Comparison of ENCODE assay signal across 30 mouse cellular contexts in genomic region chr1:92852450-92852849, GRCm38 (mm10). TPM values are rescaled to one million over a fixed set of nuclear protein-coding genes. Genes with fewer than 3 reads are reported as not detected.
DNase-seq lines count a peak whose midpoint lies in the region; ATAC-seq and TF ChIP-seq lines count a peak whose summit lies in the region.
"Had no signal": no experiment of that assay in that cellular context is flagged by ENCODE, and none has a peak within 500 bp of the region (broad histone marks: within the 10 kb centered on the region; RNA-seq: fewer than 3 reads in every experiment).

No protein-coding gene starts in this region.

- no peak overlapping the region for H3K4me3 ChIP-seq in heart, adult 2 months
- H3K4me3 ChIP-seq in hindbrain, embryonic 15.5 days = no peak overlapping the region
- H3K4me3 ChIP-seq in hindbrain, embryonic 11.5 days (ENCODE audit: low read depth, low read length) = no peak overlapping the region
- no peak overlapping the region for H3K4me3 ChIP-seq in heart, embryonic 13.5 days
- H3K4me3 ChIP-seq in heart, postnatal 0 days (ENCODE audit: low read depth, low read length) = no peak overlapping the region
- H3K4me3 ChIP-seq: embryonic facial prominence, embryonic 13.5 days; forebrain, embryonic 10.5 days; forebrain, embryonic 15.5 days; kidney, embryonic 15.5 days; layer of hippocampus, adult 2 months; left cerebral cortex, adult 2 months; limb, embryonic 13.5 days; lung, embryonic 15.5 days; midbrain, embryonic 10.5 days; stomach, embryonic 15.5 days had no signal

- ATAC-seq in hindbrain, embryonic 15.5 days (ENCODE audit: low FRiP score, low read depth) = no peak
- no peak for ATAC-seq in hindbrain, embryonic 11.5 days (ENCODE audit: low FRiP score)
- ATAC-seq in heart, embryonic 13.5 days (ENCODE audit: extremely low read depth, insufficient number of reproducible peaks, low FRiP score, low TSS enrichment) = no peak
- ATAC-seq in heart, postnatal 0 days (ENCODE audit: insufficient read depth, low read depth) = peak; percentile 75
- ATAC-seq: forebrain, embryonic 15.5 days; inflammation-experienced regulatory T-cells, adult 6 months; Patski had no signal

- peak in 1 of 2 experiments; percentile 31 for DNase-seq in heart, adult 2 months
- no peak for DNase-seq in heart, postnatal 14 days
- no peak for DNase-seq in hindbrain, embryonic 11.5 days (ENCODE audit: low spot score)
- DNase-seq in heart, postnatal 0 days (ENCODE audit: low spot score) = peak; percentile 30
- no peak for DNase-seq in kidney, postnatal 36 days
- DNase-seq: adrenal gland, postnatal 36 days; cerebellum, adult 18-20 months; cerebellum, postnatal 10 days; kidney, adult 11 months; kidney, postnatal 25 days; right cerebral cortex, postnatal 25 days had no signal

- no peak for TF ChIP-seq CTCF in heart, adult 2 months (IDR thresholded peaks at IDR 0.05)
- no peak for TF ChIP-seq CTCF in heart, postnatal 0 days (IDR thresholded peaks at IDR 0.05; ENCODE audit: low read depth)

- no peak overlapping the region; the same call in 1 of the 2 replicates for H3K27ac ChIP-seq in heart, adult 2 months
- 0 out of 2 replicates have a peak overlapping the region, but pooled peaks have one; percentile 13 for H3K27ac ChIP-seq in hindbrain, embryonic 15.5 days (replicated peaks)
- no peak overlapping the region for H3K27ac ChIP-seq in hindbrain, embryonic 11.5 days (ENCODE audit: low read depth, low read length)
- peak overlapping the region; percentile 37 for H3K27ac ChIP-seq in heart, embryonic 13.5 days (replicated peaks)
- peak overlapping the region; percentile 57; the same call in 1 of the 2 replicates for H3K27ac ChIP-seq in heart, postnatal 0 days (ENCODE audit: low read depth)
- H3K27ac ChIP-seq: embryonic facial prominence, embryonic 13.5 days; forebrain, embryonic 10.5 days; forebrain, embryonic 15.5 days; kidney, embryonic 15.5 days; layer of hippocampus, adult 2 months; left cerebral cortex, adult 2 months; limb, embryonic 13.5 days; lung, embryonic 15.5 days; midbrain, embryonic 10.5 days; stomach, embryonic 15.5 days had no signal

- no peak overlapping the region for H3K4me2 ChIP-seq in hindbrain, embryonic 15.5 days
- H3K4me2 ChIP-seq in hindbrain, embryonic 11.5 days (replicated peaks; ENCODE audit: low read depth, low read length) = no peak overlapping the region
- H3K4me2 ChIP-seq in heart, embryonic 13.5 days = no peak overlapping the region
- no peak overlapping the region for H3K4me2 ChIP-seq in heart, postnatal 0 days (ENCODE audit: low read depth, low read length)
- H3K4me2 ChIP-seq: embryonic facial prominence, embryonic 13.5 days; forebrain, embryonic 15.5 days; kidney, embryonic 15.5 days; limb, embryonic 13.5 days; liver, embryonic 11.5 days; lung, embryonic 15.5 days; stomach, embryonic 15.5 days had no signal

- H3K36me3 ChIP-seq in heart, adult 2 months (ENCODE audit: control insufficient read depth, insufficient read depth, low read length) = no peaks in the 10 kb centered on the region
- H3K36me3 ChIP-seq in hindbrain, embryonic 15.5 days = peaks cover 48% of the 10 kb centered on the region
- H3K36me3 ChIP-seq in hindbrain, embryonic 11.5 days (ENCODE audit: control insufficient read depth, insufficient read depth, low read length) = peaks cover 13% of the 10 kb centered on the region; the same call in 1 of the 2 replicates
- H3K36me3 ChIP-seq in heart, embryonic 13.5 days = peaks cover 41% of the 10 kb centered on the region
- H3K36me3 ChIP-seq in heart, postnatal 0 days (replicated peaks; ENCODE audit: control insufficient read depth, insufficient read depth, low read length) = peaks cover 24% of the 10 kb centered on the region; the same call in 1 of the 2 replicates

- no peaks in the 10 kb centered on the region; the same call in 1 of the 2 replicates for H3K27me3 ChIP-seq in heart, adult 2 months (ENCODE audit: control insufficient read depth, insufficient read depth, low read length)
- H3K27me3 ChIP-seq in hindbrain, embryonic 15.5 days = no peaks in the 10 kb centered on the region
- no peaks in the 10 kb centered on the region for H3K27me3 ChIP-seq in hindbrain, embryonic 11.5 days (ENCODE audit: control insufficient read depth, insufficient read depth, low read length)
- H3K27me3 ChIP-seq in heart, embryonic 13.5 days (replicated peaks) = peaks cover 24% of the 10 kb centered on the region
- H3K27me3 ChIP-seq in heart, postnatal 0 days (ENCODE audit: control insufficient read depth, insufficient read depth, low read length) = 0 out of 2 replicates have a peak, but pooled peaks cover 3% of the 10 kb centered on the region
- H3K27me3 ChIP-seq: embryonic facial prominence, embryonic 13.5 days; forebrain, embryonic 15.5 days; limb, embryonic 13.5 days; Patski; stomach, embryonic 15.5 days had no signal

- WGBS in heart, adult 2 months = 63% methylated on average over 2 of the region's 2 CpGs
- 92% methylated on average over 2 of the region's 2 CpGs for WGBS in hindbrain, embryonic 15.5 days
- WGBS in hindbrain, embryonic 11.5 days = 92% methylated on average over 2 of the region's 2 CpGs
- WGBS in heart, embryonic 13.5 days = 51% methylated on average over 2 of the region's 2 CpGs
- WGBS in heart, postnatal 0 days = 45% methylated on average over 2 of the region's 2 CpGs

- no peak overlapping the region for H3K9ac ChIP-seq in heart, adult 2 months (ENCODE audit: low read depth, low read length)
- no peak overlapping the region for H3K9ac ChIP-seq in hindbrain, embryonic 15.5 days
- no peak overlapping the region for H3K9ac ChIP-seq in hindbrain, embryonic 11.5 days (ENCODE audit: low read depth, low read length)
- H3K9ac ChIP-seq in heart, embryonic 13.5 days = 0 out of 2 replicates have a peak overlapping the region, but pooled peaks have one; percentile 37
- H3K9ac ChIP-seq in heart, postnatal 0 days (replicated peaks; ENCODE audit: low read depth, low read length) = no peak overlapping the region
- H3K9ac ChIP-seq: embryonic facial prominence, embryonic 13.5 days; forebrain, embryonic 15.5 days; kidney, embryonic 15.5 days; limb, embryonic 13.5 days; lung, embryonic 15.5 days; stomach, embryonic 15.5 days had no signal

- 0 out of 2 replicates have a peak, but pooled peaks have one; percentile 55 for TF ChIP-seq EP300 in heart, adult 2 months (IDR thresholded peaks at IDR 0.05; ENCODE audit: insufficient read depth, low read depth, low read length)
- TF ChIP-seq EP300 in heart, postnatal 0 days (IDR thresholded peaks at IDR 0.05; ENCODE audit: low read depth) = no peak

- peaks cover 6% of the 10 kb centered on the region; the same call in 1 of the 2 replicates for H3K4me1 ChIP-seq in heart, adult 2 months (ENCODE audit: control insufficient read depth, insufficient read depth, low read length)
- H3K4me1 ChIP-seq in hindbrain, embryonic 15.5 days (replicated peaks) = peaks cover 50% of the 10 kb centered on the region
- H3K4me1 ChIP-seq in hindbrain, embryonic 11.5 days (replicated peaks; ENCODE audit: control insufficient read depth, insufficient read depth, low read length) = peaks cover 4% of the 10 kb centered on the region
- peaks cover 53% of the 10 kb centered on the region for H3K4me1 ChIP-seq in heart, embryonic 13.5 days
- peaks cover 16% of the 10 kb centered on the region for H3K4me1 ChIP-seq in heart, postnatal 0 days (ENCODE audit: control insufficient read depth, insufficient read depth)

- H3K79me2 ChIP-seq in heart, adult 2 months (replicated peaks; ENCODE audit: control insufficient read depth, insufficient read depth, low read length) = no peaks in the 10 kb centered on the region

- intact Hi-C loops in heart, adult 2 months (cut with DNase I) = no loop called here
- intact Hi-C loops in heart, postnatal 14 days (cut with DNase I) = no loop called here

- no peaks in the 10 kb centered on the region for H3K9me3 ChIP-seq in hindbrain, embryonic 15.5 days
- H3K9me3 ChIP-seq in hindbrain, embryonic 11.5 days (ENCODE audit: control insufficient read depth, low read length) = no peaks in the 10 kb centered on the region
- no peaks in the 10 kb centered on the region for H3K9me3 ChIP-seq in heart, embryonic 13.5 days
- no peaks in the 10 kb centered on the region for H3K9me3 ChIP-seq in heart, postnatal 0 days (replicated peaks; ENCODE audit: control insufficient read depth, low read length)
- H3K9me3 ChIP-seq: embryonic facial prominence, embryonic 13.5 days; forebrain, embryonic 10.5 days; forebrain, embryonic 15.5 days; kidney, embryonic 15.5 days; limb, embryonic 13.5 days; lung, embryonic 15.5 days; midbrain, embryonic 10.5 days; stomach, embryonic 15.5 days had no signal

- TF ChIP-seq POLR2A in heart, adult 2 months (IDR thresholded peaks at IDR 0.05; ENCODE audit: insufficient read depth, low read depth, low read length) = no peak

RNA-seq across cellular contexts. Expression of gene Gpc1, which starts 21.0 kb away (rescaled TPM):
- 100 to 1,000 TPM; 428 to 505 TPM for total RNA-seq in heart, adult 2 months (2021)
- 249 and 279 TPM in 2 replicates for polyA plus RNA-seq in heart, adult 2 months (2012; rRNA removed)
- 100 to 1,000 TPM; 222 to 238 TPM for total RNA-seq in heart, postnatal 14 days (2021)
- 64.5 and 71.2 TPM in 2 replicates for polyA plus RNA-seq in hindbrain, embryonic 15.5 days (2015; fragmentation: Nextera tagmentation; extraction: Ambion mirVana)
- polyA plus RNA-seq in hindbrain, embryonic 11.5 days (2014; fragmentation: Nextera tagmentation; extraction: Ambion mirVana) = 31.1 and 35.9 TPM in 2 replicates
- 53.1 and 61.5 TPM in 2 replicates for polyA plus RNA-seq in heart, embryonic 13.5 days (2015; fragmentation: Nextera tagmentation; extraction: Ambion mirVana)
- 201 and 227 TPM in 2 replicates for total RNA-seq in heart, postnatal 0 days (2014; rRNA removed; ENCODE audit: low replicate concordance)
- 52.1 and 53.9 TPM in 2 replicates for polyA plus RNA-seq in heart, postnatal 0 days (2015; fragmentation: Nextera tagmentation; extraction: Ambion mirVana)

RNA-seq across cellular contexts. Expression of gene Ankmy1, which starts 50.3 kb away (rescaled TPM):
- under 1 TPM in 1 of 2 experiments, not detected in 1; 0.09 TPM for total RNA-seq in heart, adult 2 months (2021)
- 0.21 TPM in 1 of 2 replicates, not detected in the other for polyA plus RNA-seq in heart, adult 2 months (2012; rRNA removed)
- under 1 TPM; 0.14 to 0.20 TPM for total RNA-seq in heart, postnatal 14 days (2021)
- 0.56 and 0.61 TPM in 2 replicates for polyA plus RNA-seq in hindbrain, embryonic 15.5 days (2015; fragmentation: Nextera tagmentation; extraction: Ambion mirVana)
- 0.35 and 0.80 TPM in 2 replicates for polyA plus RNA-seq in hindbrain, embryonic 11.5 days (2014; fragmentation: Nextera tagmentation; extraction: Ambion mirVana)
- 0.12 and 0.17 TPM in 2 replicates for polyA plus RNA-seq in heart, embryonic 13.5 days (2015; fragmentation: Nextera tagmentation; extraction: Ambion mirVana)
- not detected in 2 replicates for total RNA-seq in heart, postnatal 0 days (2014; rRNA removed; ENCODE audit: low replicate concordance)
- polyA plus RNA-seq in heart, postnatal 0 days (2015; fragmentation: Nextera tagmentation; extraction: Ambion mirVana) = 0.10 TPM in 1 of 2 replicates, not detected in the other
- total RNA-seq: common myeloid progenitor, adult 5-6 weeks; hematopoietic stem cell, adult 5-6 weeks; MEL had no signal
- polyA plus RNA-seq: liver, embryonic 16.5 days had no signal

RNA-seq across cellular contexts. Expression of gene Dusp28, which starts 54.3 kb away (rescaled TPM):
- total RNA-seq in heart, adult 2 months (2021) = 10 to 100 TPM; 15.1 to 15.5 TPM
- 27.9 and 29.2 TPM in 2 replicates for polyA plus RNA-seq in heart, adult 2 months (2012; rRNA removed)
- 10 to 100 TPM; 10.7 to 12.6 TPM for total RNA-seq in heart, postnatal 14 days (2021)
- polyA plus RNA-seq in hindbrain, embryonic 15.5 days (2015; fragmentation: Nextera tagmentation; extraction: Ambion mirVana) = 16.6 and 17.3 TPM in 2 replicates
- 7.8 and 8.5 TPM in 2 replicates for polyA plus RNA-seq in hindbrain, embryonic 11.5 days (2014; fragmentation: Nextera tagmentation; extraction: Ambion mirVana)
- polyA plus RNA-seq in heart, embryonic 13.5 days (2015; fragmentation: Nextera tagmentation; extraction: Ambion mirVana) = 9.8 and 12.8 TPM in 2 replicates
- total RNA-seq in heart, postnatal 0 days (2014; rRNA removed; ENCODE audit: low replicate concordance) = 23.5 and 26.8 TPM in 2 replicates
- polyA plus RNA-seq in heart, postnatal 0 days (2015; fragmentation: Nextera tagmentation; extraction: Ambion mirVana) = 21.4 and 25.2 TPM in 2 replicates

RNA-seq across cellular contexts. Expression of gene Rnpepl1, which starts 58.1 kb away (rescaled TPM):
- total RNA-seq in heart, adult 2 months (2021) = 10 to 100 TPM; 66.1 to 78.3 TPM
- polyA plus RNA-seq in heart, adult 2 months (2012; rRNA removed) = 89.8 and 107 TPM in 2 replicates
- 10 to 100 TPM; 68.3 to 76.0 TPM for total RNA-seq in heart, postnatal 14 days (2021)
- 30.4 and 36.2 TPM in 2 replicates for polyA plus RNA-seq in hindbrain, embryonic 15.5 days (2015; fragmentation: Nextera tagmentation; extraction: Ambion mirVana)
- 14.3 and 15.6 TPM in 2 replicates for polyA plus RNA-seq in hindbrain, embryonic 11.5 days (2014; fragmentation: Nextera tagmentation; extraction: Ambion mirVana)
- 30.9 and 31.0 TPM in 2 replicates for polyA plus RNA-seq in heart, embryonic 13.5 days (2015; fragmentation: Nextera tagmentation; extraction: Ambion mirVana)
- 73.2 and 89.0 TPM in 2 replicates for total RNA-seq in heart, postnatal 0 days (2014; rRNA removed; ENCODE audit: low replicate concordance)
- 33.0 and 36.3 TPM in 2 replicates for polyA plus RNA-seq in heart, postnatal 0 days (2015; fragmentation: Nextera tagmentation; extraction: Ambion mirVana)

Comparison
In these comparisons a context has a peak if more than half of its experiments do, and no peak if none do; other contexts are left out.
1. H3K27ac ChIP-seq: peak in hindbrain, embryonic 15.5 days (single experiment), heart, embryonic 13.5 days (single experiment) and heart, postnatal 0 days (single experiment); none in heart, adult 2 months (single experiment) and hindbrain, embryonic 11.5 days (single experiment).